Mouse (Mus musculus) MEL (cell line): Measurements from ENCODE around the gene Hmx2.

Experiments used
- CTCF ChIP-seq, 3 experiments: IDR thresholded peaks in 2 of 3; conservative IDR thresholded peaks in 1 of 3; 2 replicates each; pipeline ENCODE4 v1.5.1; 2011 to 2012; ENCODE audit warnings: low read length in 3 of 3, low read depth in 2 of 3, mild to moderate bottlenecking in 2 of 3, improper control_type of control experiment in 1 of 3, inconsistent platforms in 1 of 3, mixed read lengths in 1 of 3, moderate library complexity in 1 of 3; ENCODE audit not compliant: control insufficient read depth in 1 of 3, insufficient read depth in 1 of 3, poor library complexity in 1 of 3, severe bottlenecking in 1 of 3
- E2F4 ChIP-seq: IDR thresholded peaks from 2 replicates; pipeline ENCODE4 v1.6.1; 2011; ENCODE audit warnings: low read depth, low read length, improper control_type of control experiment, borderline replicate concordance
- EP300 ChIP-seq, 2 experiments: IDR thresholded peaks; 2 replicates each; pipeline ENCODE4 v1.6.1; 2011; ENCODE audit warnings: improper control_type of control experiment in 2 of 2, low read length in 2 of 2, low read depth in 1 of 2, mild to moderate bottlenecking in 1 of 2
- HCFC1 ChIP-seq: IDR thresholded peaks from 2 replicates; pipeline ENCODE4 v1.6.1; 2012; ENCODE audit warnings: low read depth, mild to moderate bottlenecking, inconsistent platforms, low read length, improper control_type of control experiment, moderate library complexity
- POLR2A ChIP-seq, 2 experiments: IDR thresholded peaks; 2 replicates each; pipeline ENCODE4 v1.6.1; 2011 to 2012; ENCODE audit warnings: low read length in 2 of 2, mild to moderate bottlenecking in 2 of 2, control low read depth in 1 of 2, improper control_type of control experiment in 1 of 2, low read depth in 1 of 2, moderate library complexity in 1 of 2; ENCODE audit not compliant: control insufficient read depth in 1 of 2, insufficient read depth in 1 of 2, poor library complexity in 1 of 2
- POLR2AphosphoS5 ChIP-seq: IDR thresholded peaks from 2 replicates; pipeline ENCODE4 v1.6.1; 2012; ENCODE audit warnings: low read depth, borderline replicate concordance, mild to moderate bottlenecking, inconsistent platforms, low read length, moderate library complexity, mixed read lengths
- ZC3H11A ChIP-seq: IDR thresholded peaks from 2 replicates; pipeline ENCODE4 v1.6.1; 2012; ENCODE audit warnings: low read depth, mild to moderate bottlenecking, inconsistent platforms, low read length, improper control_type of control experiment
- ZKSCAN1 ChIP-seq: IDR thresholded peaks from 2 replicates; pipeline ENCODE4 v1.6.1; 2012; ENCODE audit warnings: low read depth, mild to moderate bottlenecking, inconsistent platforms, low read length, improper control_type of control experiment, moderate library complexity

DNA sequence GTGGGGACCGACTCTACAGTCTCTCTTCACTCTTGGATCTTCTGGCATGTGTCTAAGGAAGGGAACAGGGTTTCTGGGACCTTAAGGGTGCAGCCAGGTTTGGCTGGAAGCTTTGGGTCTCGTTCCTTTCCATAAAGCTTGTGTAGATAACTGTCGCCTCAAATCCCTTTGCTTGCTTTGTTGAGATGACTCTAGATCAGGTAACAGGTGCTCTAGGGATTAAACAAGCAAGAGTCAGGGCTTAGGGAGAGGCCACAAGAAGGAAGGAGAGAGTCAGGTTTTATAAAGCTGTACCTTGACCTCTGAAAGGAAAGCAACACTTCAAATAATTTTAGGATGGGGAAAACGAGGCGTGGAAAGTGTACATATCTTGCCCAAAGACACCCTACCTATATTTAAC lies 4.2 kb downstream of the Hmx2 start:
- TF ChIP-seq CTCF (IDR thresholded peaks at IDR 0.05 in 2 of 3, conservative IDR thresholded peaks at IDR 0.05 in 1 of 3; ENCODE audit: control insufficient read depth in 1 of 3, insufficient read depth in 1 of 3, low read depth in 2 of 3, low read length in 3 of 3, poor library complexity in 1 of 3, severe bottlenecking in 1 of 3): no peak
- TF ChIP-seq ZC3H11A: no peak
- no peak for TF ChIP-seq POLR2A (IDR thresholded peaks at IDR 0.05; ENCODE audit: control insufficient read depth in 1 of 2, insufficient read depth in 1 of 2, low read depth in 1 of 2, low read length in 2 of 2, poor library complexity in 1 of 2)
- TF ChIP-seq HCFC1: no peak
- TF ChIP-seq POLR2AphosphoS5: no peak
- no peak for TF ChIP-seq E2F4
- TF ChIP-seq ZKSCAN1: no peak
- TF ChIP-seq EP300 (IDR thresholded peaks at IDR 0.05; ENCODE audit: low read depth in 1 of 2, low read length in 2 of 2): no peak
